In the genomic region with DNA sequence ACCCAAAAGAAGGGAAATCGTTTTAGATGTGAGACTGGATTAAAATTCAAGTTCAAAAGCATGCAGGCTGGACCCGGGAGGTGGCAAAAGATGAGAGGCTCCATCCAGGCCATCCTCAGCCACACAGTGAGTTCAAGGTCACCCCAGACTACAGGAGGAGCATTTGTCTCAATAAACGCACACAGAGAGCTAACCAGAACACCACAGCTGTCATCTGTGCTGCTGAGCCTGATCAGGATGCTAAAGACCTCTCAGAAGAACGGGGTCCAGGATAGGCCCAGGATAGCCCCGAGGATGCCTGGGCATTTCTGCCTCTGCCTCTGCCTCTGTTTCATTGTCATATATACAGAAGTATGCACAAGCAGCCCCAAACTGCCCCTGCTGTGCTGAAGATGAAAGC, we compare ENCODE assay signal across 14 mouse cellular contexts. TPM values are rescaled to one million over a fixed set of nuclear protein-coding genes. Genes with fewer than 3 reads are reported as not detected.
A peak's percentile ranks its signal among the peaks of the same experiment; 100 is the strongest.
DNase-seq lines count a peak whose midpoint lies in the region; ATAC-seq and TF ChIP-seq lines count a peak whose summit lies in the region.
"Had no signal": no experiment of that assay in that cellular context is flagged by ENCODE, and none has a peak within 500 bp of the region (broad histone marks: within the 10 kb centered on the region; RNA-seq: fewer than 3 reads in every experiment).

No protein-coding gene starts in this region.

- no peak for DNase-seq in heart, postnatal 0 days (ENCODE audit: low spot score)
- no peak for DNase-seq in heart, postnatal 36 days
- DNase-seq in Muller cell, postnatal 12 days (ENCODE audit: inconsistent ontology term): no peak
- no peak for DNase-seq in thymus, postnatal 4 days
- DNase-seq: cerebellum, postnatal 36 days; gastrocnemius, postnatal 36 days; kidney, postnatal 10 days; left cerebral cortex, postnatal 4 days; liver, embryonic 13.5 days had no signal

- no peak overlapping the region for H3K4me3 ChIP-seq in heart, postnatal 0 days (ENCODE audit: low read depth, low read length)
- H3K4me3 ChIP-seq in forebrain, embryonic 15.5 days: no peak overlapping the region
- no peak overlapping the region for H3K4me3 ChIP-seq in hindbrain, embryonic 15.5 days
- H3K4me3 ChIP-seq in neural tube, embryonic 13.5 days: no peak overlapping the region

- intact Hi-C loops in heart, postnatal 36 days (cut with DNase I): no loop called here

- no peak for TF ChIP-seq CTCF in heart, postnatal 0 days (IDR thresholded peaks at IDR 0.05; ENCODE audit: low read depth)

- H3K27me3 ChIP-seq in heart, postnatal 0 days (ENCODE audit: control insufficient read depth, insufficient read depth, low read length): no peaks in the 10 kb centered on the region
- H3K27me3 ChIP-seq in forebrain, embryonic 15.5 days: no peaks in the 10 kb centered on the region
- no peaks in the 10 kb centered on the region for H3K27me3 ChIP-seq in hindbrain, embryonic 15.5 days
- H3K27me3 ChIP-seq in neural tube, embryonic 13.5 days: peaks cover 3% of the 10 kb centered on the region

- 37% methylated on average over 5 of the region's 5 CpGs for WGBS in heart, postnatal 0 days
- 44% methylated on average over 5 of the region's 5 CpGs for WGBS in forebrain, embryonic 15.5 days
- 31% methylated on average over 5 of the region's 5 CpGs for WGBS in hindbrain, embryonic 15.5 days
- WGBS in neural tube, embryonic 13.5 days: 27% methylated on average over 5 of the region's 5 CpGs

- no peak for ATAC-seq in heart, postnatal 0 days (ENCODE audit: insufficient read depth, low read depth)
- ATAC-seq in forebrain, embryonic 15.5 days (replicated peaks): no peak
- no peak for ATAC-seq in hindbrain, embryonic 15.5 days (ENCODE audit: low FRiP score, low read depth)
- ATAC-seq in neural tube, embryonic 13.5 days (ENCODE audit: low read depth): peak; percentile 12; the same call in 1 of the 2 replicates
- ATAC-seq: CD4-positive, CD25-positive, alpha-beta regulatory T cell, adult 4 months; lung, postnatal 0 days had no signal

- no peaks in the 10 kb centered on the region for H3K36me3 ChIP-seq in heart, postnatal 0 days (replicated peaks; ENCODE audit: control insufficient read depth, insufficient read depth, low read length)
- H3K36me3 ChIP-seq in forebrain, embryonic 15.5 days: no peaks in the 10 kb centered on the region
- no peaks in the 10 kb centered on the region for H3K36me3 ChIP-seq in hindbrain, embryonic 15.5 days
- H3K36me3 ChIP-seq in neural tube, embryonic 13.5 days: no peaks in the 10 kb centered on the region
- H3K36me3 ChIP-seq: liver, embryonic 13.5 days had no signal

- no peak for TF ChIP-seq EP300 in heart, postnatal 0 days (IDR thresholded peaks at IDR 0.05; ENCODE audit: low read depth)

- no peaks in the 10 kb centered on the region for H3K9me3 ChIP-seq in heart, postnatal 0 days (replicated peaks; ENCODE audit: control insufficient read depth, low read length)
- no peaks in the 10 kb centered on the region for H3K9me3 ChIP-seq in forebrain, embryonic 15.5 days
- no peaks in the 10 kb centered on the region for H3K9me3 ChIP-seq in hindbrain, embryonic 15.5 days
- H3K9me3 ChIP-seq in neural tube, embryonic 13.5 days: no peaks in the 10 kb centered on the region
- H3K9me3 ChIP-seq: liver, embryonic 13.5 days had no signal

- no peak overlapping the region for H3K9ac ChIP-seq in heart, postnatal 0 days (replicated peaks; ENCODE audit: low read depth, low read length)
- H3K9ac ChIP-seq in forebrain, embryonic 15.5 days (replicated peaks): no peak overlapping the region; the same call in 1 of the 2 replicates
- no peak overlapping the region for H3K9ac ChIP-seq in hindbrain, embryonic 15.5 days
- H3K9ac ChIP-seq in neural tube, embryonic 13.5 days: no peak overlapping the region; the same call in 1 of the 2 replicates
- H3K9ac ChIP-seq: liver, embryonic 13.5 days had no signal

- peaks cover 3% of the 10 kb centered on the region; the same call in 1 of the 2 replicates for H3K4me1 ChIP-seq in heart, postnatal 0 days (ENCODE audit: control insufficient read depth, insufficient read depth)
- peaks cover 38% of the 10 kb centered on the region for H3K4me1 ChIP-seq in forebrain, embryonic 15.5 days
- peaks cover 49% of the 10 kb centered on the region for H3K4me1 ChIP-seq in hindbrain, embryonic 15.5 days (replicated peaks)
- peaks cover 73% of the 10 kb centered on the region for H3K4me1 ChIP-seq in neural tube, embryonic 13.5 days (replicated peaks)

- peak overlapping the region; percentile 53; the same call in 1 of the 2 replicates for H3K27ac ChIP-seq in heart, postnatal 0 days (ENCODE audit: low read depth)
- H3K27ac ChIP-seq in forebrain, embryonic 15.5 days (replicated peaks): peak overlapping the region; percentile 94
- H3K27ac ChIP-seq in hindbrain, embryonic 15.5 days (replicated peaks): peak overlapping the region; percentile 61; the same call in 1 of the 2 replicates
- peak overlapping the region; percentile 97 for H3K27ac ChIP-seq in neural tube, embryonic 13.5 days (replicated peaks)
- H3K27ac ChIP-seq: liver, embryonic 13.5 days had no signal

- peak overlapping the region; percentile 65; the same call in 1 of the 2 replicates for H3K4me2 ChIP-seq in heart, postnatal 0 days (ENCODE audit: low read depth, low read length)
- peak overlapping the region; percentile 50; the same call in 1 of the 2 replicates for H3K4me2 ChIP-seq in forebrain, embryonic 15.5 days (replicated peaks)
- no peak overlapping the region; the same call in 1 of the 2 replicates for H3K4me2 ChIP-seq in hindbrain, embryonic 15.5 days
- peak overlapping the region; percentile 15; the same call in 1 of the 2 replicates for H3K4me2 ChIP-seq in neural tube, embryonic 13.5 days

RNA-seq across cellular contexts. Expression of a gene that starts 22.5 kb away (rescaled TPM):
- 0.38 and 0.54 TPM in 2 replicates for total RNA-seq in heart, postnatal 0 days (2014; rRNA removed; ENCODE audit: low replicate concordance)
- polyA plus RNA-seq in heart, postnatal 0 days (2015; fragmentation: Nextera tagmentation; extraction: Ambion mirVana): 0.99 and 1.2 TPM in 2 replicates
- 1 to 10 TPM; 2.3 to 4.4 TPM for total RNA-seq in heart, postnatal 36 days (2021)
- polyA plus RNA-seq in forebrain, embryonic 15.5 days (2015; fragmentation: Nextera tagmentation; extraction: Ambion mirVana): 1.6 and 1.8 TPM in 2 replicates
- 2.1 and 2.7 TPM in 2 replicates for polyA plus RNA-seq in hindbrain, embryonic 15.5 days (2015; fragmentation: Nextera tagmentation; extraction: Ambion mirVana)
- 2.4 and 2.6 TPM in 2 replicates for polyA plus RNA-seq in neural tube, embryonic 13.5 days (2015; fragmentation: Nextera tagmentation; extraction: Ambion mirVana)

RNA-seq across cellular contexts. Expression of a gene that starts 33.7 kb away (rescaled TPM):
- 80.4 and 110 TPM in 2 replicates for total RNA-seq in heart, postnatal 0 days (2014; rRNA removed; ENCODE audit: low replicate concordance)
- polyA plus RNA-seq in heart, postnatal 0 days (2015; fragmentation: Nextera tagmentation; extraction: Ambion mirVana): 81.6 and 84.0 TPM in 2 replicates
- 10 to 100 TPM; 43.6 to 46.5 TPM for total RNA-seq in heart, postnatal 36 days (2021)
- polyA plus RNA-seq in forebrain, embryonic 15.5 days (2015; fragmentation: Nextera tagmentation; extraction: Ambion mirVana): 31.3 and 35.9 TPM in 2 replicates
- polyA plus RNA-seq in hindbrain, embryonic 15.5 days (2015; fragmentation: Nextera tagmentation; extraction: Ambion mirVana): 29.7 and 31.0 TPM in 2 replicates
- 20.8 and 31.3 TPM in 2 replicates for polyA plus RNA-seq in neural tube, embryonic 13.5 days (2015; fragmentation: Nextera tagmentation; extraction: Ambion mirVana)
